Mouse (Mus musculus): Measurements from ENCODE around the gene Npm1.
A peak's percentile ranks its signal among the peaks of the same experiment; 100 is the strongest.

Npm1 gene

GRCm38 (mm10) chr11:33170489-33170888, 7.5 kb upstream of the Npm1 start:
- H3K9me3 ChIP-seq (ENCODE audit: low read length): no peaks in the 10 kb centered on the region
- TF ChIP-seq POU5F1 (IDR thresholded peaks at IDR 0.05; ENCODE audit: borderline replicate concordance, low read length) (no peak), CTCF (conservative IDR thresholded peaks at IDR 0.05; ENCODE audit: low read length) (peak; percentile 85)
- H3K4me1 ChIP-seq (replicated peaks; ENCODE audit: low read depth, low read length): peaks cover 8% of the 10 kb centered on the region
- no peak overlapping the region for H3K4me3 ChIP-seq (replicated peaks; ENCODE audit: low read length)
- peaks cover 15% of the 10 kb centered on the region for H3K27me3 ChIP-seq (ENCODE audit: insufficient read depth, low read length)
- H3K36me3 ChIP-seq (ENCODE audit: insufficient read depth, low read length): no peaks in the 10 kb centered on the region

GRCm38 (mm10) chr11:33162211-33162997, 602 bp downstream of the Npm1 start:
- TF ChIP-seq CTCF (conservative IDR thresholded peaks at IDR 0.05; ENCODE audit: low read length) (no peak), POU5F1 (IDR thresholded peaks at IDR 0.05; ENCODE audit: borderline replicate concordance, low read length) (no peak), NANOG (IDR thresholded peaks at IDR 0.05; ENCODE audit: borderline replicate concordance, low read length) (no peak)
- no peaks in the 10 kb centered on the region for H3K27me3 ChIP-seq (ENCODE audit: insufficient read depth, low read length)
- peak overlapping the region; percentile 99 for H3K4me3 ChIP-seq (replicated peaks; ENCODE audit: low read length)
- H3K9me3 ChIP-seq (ENCODE audit: low read length): no peaks in the 10 kb centered on the region
- H3K36me3 ChIP-seq (ENCODE audit: insufficient read depth, low read length): peaks cover 50% of the 10 kb centered on the region
- peaks cover 41% of the 10 kb centered on the region for H3K4me1 ChIP-seq (replicated peaks; ENCODE audit: low read depth, low read length)

- H3K9me3 ChIP-seq (ENCODE audit: low read length): no peaks in the 10 kb centered on the region
- H3K36me3 ChIP-seq (ENCODE audit: insufficient read depth, low read length): peaks cover 77% of the 10 kb centered on the region
- no peaks in the 10 kb centered on the region for H3K27me3 ChIP-seq (ENCODE audit: insufficient read depth, low read length)
- H3K4me3 ChIP-seq (replicated peaks; ENCODE audit: low read length): peak overlapping the region; percentile 99
- peaks cover 59% of the 10 kb centered on the region for H3K4me1 ChIP-seq (replicated peaks; ENCODE audit: low read depth, low read length)
- TF ChIP-seq NANOG (IDR thresholded peaks at IDR 0.05; ENCODE audit: borderline replicate concordance, low read length) (no peak), POU5F1 (IDR thresholded peaks at IDR 0.05; ENCODE audit: borderline replicate concordance, low read length) (no peak), CTCF (conservative IDR thresholded peaks at IDR 0.05; ENCODE audit: low read length) (no peak)
Observed at GRCm38 (mm10) chr11:33159741-33160140, 3.3 kb downstream of the Npm1 start.

- no peak for TF ChIP-seq CTCF (conservative IDR thresholded peaks at IDR 0.05; ENCODE audit: low read length)
- no peak for TF ChIP-seq NANOG (IDR thresholded peaks at IDR 0.05; ENCODE audit: borderline replicate concordance, low read length)
- TF ChIP-seq POU5F1 (IDR thresholded peaks at IDR 0.05; ENCODE audit: borderline replicate concordance, low read length): no peak
- H3K9me3 ChIP-seq (ENCODE audit: low read length): no peaks in the 10 kb centered on the region
- H3K4me3 ChIP-seq (replicated peaks; ENCODE audit: low read length): peak overlapping the region; percentile 99
Observed at GRCm38 (mm10) chr11:33157453-33158196, 5.4 kb downstream of the Npm1 start.

GRCm38 (mm10) chr11:33156436-33157015, 6.5 kb downstream of the Npm1 start:
- TF ChIP-seq NANOG (IDR thresholded peaks at IDR 0.05; ENCODE audit: borderline replicate concordance, low read length): no peak
- no peak for TF ChIP-seq CTCF (conservative IDR thresholded peaks at IDR 0.05; ENCODE audit: low read length)
- no peak for TF ChIP-seq POU5F1 (IDR thresholded peaks at IDR 0.05; ENCODE audit: borderline replicate concordance, low read length)

More at GRCm38 (mm10) chr11:33157453-33158196, 5.4 kb downstream of the Npm1 start:
- Histone ChIP-seq H3K36me3 (ENCODE audit: insufficient read depth, low read length) (peaks cover 98% of the 10 kb centered on the region), H3K4me1 (replicated peaks; ENCODE audit: low read depth, low read length) (peaks cover 57% of the 10 kb centered on the region), H3K27me3 (ENCODE audit: insufficient read depth, low read length) (no peaks in the 10 kb centered on the region)

GRCm38 (mm10) chr11:33154459-33154858, 8.5 kb downstream of the Npm1 start:
- Histone ChIP-seq H3K4me1 (replicated peaks; ENCODE audit: low read depth, low read length) (peaks cover 47% of the 10 kb centered on the region), H3K4me3 (replicated peaks; ENCODE audit: low read length) (no peak overlapping the region), H3K9me3 (ENCODE audit: low read length) (no peaks in the 10 kb centered on the region), H3K36me3 (ENCODE audit: insufficient read depth, low read length) (peaks cover 100% of the 10 kb centered on the region), H3K27me3 (ENCODE audit: insufficient read depth, low read length) (no peaks in the 10 kb centered on the region)
- TF ChIP-seq NANOG (IDR thresholded peaks at IDR 0.05; ENCODE audit: borderline replicate concordance, low read length): no peak
- no peak for TF ChIP-seq CTCF (conservative IDR thresholded peaks at IDR 0.05; ENCODE audit: low read length)
- TF ChIP-seq POU5F1 (IDR thresholded peaks at IDR 0.05; ENCODE audit: borderline replicate concordance, low read length): no peak

More at GRCm38 (mm10) chr11:33156436-33157015, 6.5 kb downstream of the Npm1 start:
- Histone ChIP-seq H3K9me3 (ENCODE audit: low read length) (no peaks in the 10 kb centered on the region), H3K4me3 (replicated peaks; ENCODE audit: low read length) (peak overlapping the region; percentile 21; the same call in 1 of the 2 replicates), H3K27me3 (ENCODE audit: insufficient read depth, low read length) (no peaks in the 10 kb centered on the region), H3K36me3 (ENCODE audit: insufficient read depth, low read length) (peaks cover 100% of the 10 kb centered on the region), H3K4me1 (replicated peaks; ENCODE audit: low read depth, low read length) (peaks cover 57% of the 10 kb centered on the region)

- H3K27me3 ChIP-seq (ENCODE audit: insufficient read depth, low read length): peaks cover 3% of the 10 kb centered on the region
- H3K9me3 ChIP-seq (ENCODE audit: low read length): no peaks in the 10 kb centered on the region
- TF ChIP-seq NANOG (IDR thresholded peaks at IDR 0.05; ENCODE audit: borderline replicate concordance, low read length): no peak
- no peak for TF ChIP-seq CTCF (conservative IDR thresholded peaks at IDR 0.05; ENCODE audit: low read length)
- TF ChIP-seq POU5F1 (IDR thresholded peaks at IDR 0.05; ENCODE audit: borderline replicate concordance, low read length): no peak
- peaks cover 93% of the 10 kb centered on the region for H3K36me3 ChIP-seq (ENCODE audit: insufficient read depth, low read length)
- H3K4me1 ChIP-seq (replicated peaks; ENCODE audit: low read depth, low read length): peaks cover 40% of the 10 kb centered on the region
- H3K4me3 ChIP-seq (replicated peaks; ENCODE audit: low read length): no peak overlapping the region
Observed at GRCm38 (mm10) chr11:33152997-33153396, 10.0 kb downstream of the Npm1 start.

- Histone ChIP-seq H3K9me3 (ENCODE audit: low read length) (no peaks in the 10 kb centered on the region), H3K27me3 (ENCODE audit: insufficient read depth, low read length) (peaks cover 12% of the 10 kb centered on the region), H3K4me3 (replicated peaks; ENCODE audit: low read length) (no peak overlapping the region), H3K4me1 (replicated peaks; ENCODE audit: low read depth, low read length) (peaks cover 33% of the 10 kb centered on the region), H3K36me3 (ENCODE audit: insufficient read depth, low read length) (peaks cover 80% of the 10 kb centered on the region)
- no peak for TF ChIP-seq POU5F1 (IDR thresholded peaks at IDR 0.05; ENCODE audit: borderline replicate concordance, low read length)
- no peak for TF ChIP-seq CTCF (conservative IDR thresholded peaks at IDR 0.05; ENCODE audit: low read length)
- TF ChIP-seq NANOG (IDR thresholded peaks at IDR 0.05; ENCODE audit: borderline replicate concordance, low read length): no peak
Observed at GRCm38 (mm10) chr11:33151780-33152145, 11.2 kb downstream of the Npm1 start.
